In the genomic region with DNA sequence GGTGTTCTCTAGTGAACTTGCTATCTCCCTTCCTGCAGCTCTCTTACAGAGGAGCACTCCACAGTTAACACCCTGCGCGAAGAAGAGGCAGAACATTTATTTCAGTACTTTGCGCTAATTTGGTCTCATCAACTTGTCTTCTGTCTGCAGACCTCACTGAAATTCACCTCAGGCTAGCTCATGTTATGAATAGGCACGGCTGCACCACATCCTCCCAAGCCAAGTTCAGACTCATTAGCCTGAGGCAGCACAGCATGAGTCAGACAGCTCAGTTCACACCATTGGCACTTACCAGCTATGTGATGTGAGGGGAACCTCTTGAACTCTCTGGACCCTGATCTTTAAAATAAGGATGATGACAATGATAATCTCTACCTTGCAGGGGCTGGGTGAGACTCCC, we compare ENCODE assay signal across 11 mouse cellular contexts.
DNase-seq lines count a peak whose midpoint lies in the region; ATAC-seq lines count a peak whose summit lies in the region.
"Had no signal": no experiment of that assay in that cellular context is flagged by ENCODE, and none has a peak within 500 bp of the region (broad histone marks: within the 10 kb centered on the region; RNA-seq: fewer than 3 reads in every experiment).

No protein-coding gene starts in this region.

- H3K9ac ChIP-seq in intestine, embryonic 15.5 days = no peak overlapping the region

- H3K36me3 ChIP-seq in heart, embryonic 10.5 days = no peaks in the 10 kb centered on the region
- no peaks in the 10 kb centered on the region for H3K36me3 ChIP-seq in intestine, embryonic 15.5 days

- no peaks in the 10 kb centered on the region for H3K9me3 ChIP-seq in heart, embryonic 10.5 days
- H3K9me3 ChIP-seq in intestine, embryonic 15.5 days = no peaks in the 10 kb centered on the region

- 0 out of 2 replicates have a peak, but pooled peaks have one; percentile 15 for ATAC-seq in common myeloid progenitor, adult 5-6 weeks (replicated peaks; ENCODE audit: low read depth, poor library complexity, severe bottlenecking)
- no peak for ATAC-seq in intestine, embryonic 15.5 days
- ATAC-seq in megakaryocyte-erythroid progenitor cell, adult 5-6 weeks (replicated peaks; ENCODE audit: low FRiP score, low TSS enrichment, poor library complexity, severe bottlenecking) = no peak

- H3K4me2 ChIP-seq in intestine, embryonic 15.5 days (replicated peaks) = no peak overlapping the region

- 60% methylated on average over 4 of the region's 4 CpGs for WGBS in heart, embryonic 10.5 days
- WGBS in intestine, embryonic 15.5 days = 71% methylated on average over 4 of the region's 4 CpGs

- 0 out of 2 replicates have a peak, but pooled peaks cover 4% of the 10 kb centered on the region for H3K27me3 ChIP-seq in heart, embryonic 10.5 days (ENCODE audit: insufficient read depth, poor library complexity, severe bottlenecking)
- H3K27me3 ChIP-seq in intestine, embryonic 15.5 days (replicated peaks) = no peaks in the 10 kb centered on the region

- H3K4me3 ChIP-seq in heart, embryonic 10.5 days = no peak overlapping the region
- no peak overlapping the region for H3K4me3 ChIP-seq in intestine, embryonic 15.5 days (replicated peaks)
- H3K4me3 ChIP-seq: left cerebral cortex, adult 2 months had no signal

- DNase-seq in heart, adult 11 months = peak; percentile 86
- DNase-seq in heart, embryonic 10.5 days (ENCODE audit: low spot score) = no peak
- DNase-seq in CD4-positive helper T cell, adult 2 months (ENCODE audit: low read depth, low spot score) = peak; percentile 50
- peak; percentile 12 for DNase-seq in mesoderm, embryonic 11.5 days (ENCODE audit: low read depth, low spot score)
- DNase-seq in gastrocnemius, postnatal 10 days = no peak
- DNase-seq: cerebellum, postnatal 36 days; kidney, postnatal 10 days had no signal

- no peak overlapping the region for H3K27ac ChIP-seq in heart, embryonic 10.5 days
- H3K27ac ChIP-seq in intestine, embryonic 15.5 days = no peak overlapping the region
- H3K27ac ChIP-seq: left cerebral cortex, adult 2 months had no signal

- no peaks in the 10 kb centered on the region for H3K4me1 ChIP-seq in heart, embryonic 10.5 days
- no peaks in the 10 kb centered on the region for H3K4me1 ChIP-seq in intestine, embryonic 15.5 days (replicated peaks)

Comparison
In these comparisons a context has a peak if more than half of its experiments do, and no peak if none do; other contexts are left out.
1. DNase-seq: peak in heart, adult 11 months (single experiment), CD4-positive helper T cell, adult 2 months (single experiment) and mesoderm, embryonic 11.5 days (single experiment); none in heart, embryonic 10.5 days (single experiment) and gastrocnemius, postnatal 10 days (single experiment).